Mouse (Mus musculus): ENCODE results near the gene Fam189b.

DNA sequence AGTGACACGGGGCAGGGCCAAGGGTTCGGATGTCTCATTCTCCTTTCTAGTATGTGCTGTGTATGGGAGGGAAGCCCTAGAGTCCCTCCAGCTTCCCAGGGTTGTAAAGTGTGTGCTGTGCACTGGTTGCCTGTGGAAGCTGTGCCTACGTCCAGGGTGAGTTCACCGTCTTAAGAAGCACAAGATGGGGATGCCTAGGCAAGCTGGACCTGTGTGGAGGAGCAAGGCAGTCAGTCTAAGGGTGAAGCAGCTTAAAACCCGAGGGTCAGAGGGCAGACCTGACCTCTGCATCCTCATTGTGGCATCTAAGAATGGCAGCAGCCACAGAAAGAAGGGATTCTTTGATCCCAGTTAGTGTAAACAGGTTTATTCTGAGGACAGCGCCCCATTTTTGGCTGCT is 25.8 kb downstream of the Fam189b start:
- TF ChIP-seq CTCF (IDR thresholded peaks at IDR 0.05; ENCODE audit: low read depth) (no peak), EP300 (IDR thresholded peaks at IDR 0.05; ENCODE audit: low read depth) (no peak)

Measured in heart, postnatal 0 days (tissue).